Mouse (Mus musculus): ENCODE results near the gene Fbxl21. TPM values are rescaled to one million over a fixed set of nuclear protein-coding genes. Genes with fewer than 3 reads are reported as not detected.
A peak's percentile ranks its signal among the peaks of the same experiment; 100 is the strongest.

Gene Fbxl21
- 3.0 and 4.4 TPM in 2 replicates for polyA plus RNA-seq (2015; fragmentation: Nextera tagmentation; extraction: Ambion mirVana)

GRCm38 (mm10) chr13:56522081-56522820, at the start of gene Fbxl21:
TSS of gene Fbxl21 (plus strand) at chr13:56522472.
- Histone ChIP-seq H3K9ac (replicated peaks) (peak within 1 kb of the TSS; percentile 65), H3K4me2 (peak within 1 kb of the TSS; percentile 94), H3K4me3 (replicated peaks) (peak within 1 kb of the TSS; percentile 76), H3K27me3 (replicated peaks) (no peaks in the 10 kb centered on the region), H3K36me3 (no peaks in the 10 kb centered on the region), H3K27ac (replicated peaks) (peak within 1 kb of the TSS; percentile 61), H3K9me3 (replicated peaks) (no peaks in the 10 kb centered on the region), H3K4me1 (peaks cover 5% of the 10 kb centered on the region; the same call in 1 of the 2 replicates)
- WGBS: 1% methylated on average over 56 of the region's 56 CpGs
- peak; percentile 99 for ATAC-seq (ENCODE audit: low FRiP score)

- ATAC-seq (ENCODE audit: low FRiP score): no peak
- peaks cover 10% of the 10 kb centered on the region for H3K4me1 ChIP-seq
- H3K9ac ChIP-seq (replicated peaks): no peak overlapping the region
- no peaks in the 10 kb centered on the region for H3K27me3 ChIP-seq (replicated peaks)
- H3K4me3 ChIP-seq (replicated peaks): no peak overlapping the region
- WGBS: 95% methylated on average over 9 of the region's 9 CpGs
- H3K36me3 ChIP-seq: no peaks in the 10 kb centered on the region
- no peak overlapping the region for H3K27ac ChIP-seq (replicated peaks)
- no peak overlapping the region for H3K4me2 ChIP-seq
- no peaks in the 10 kb centered on the region for H3K9me3 ChIP-seq (replicated peaks)
Measured at GRCm38 (mm10) chr13:56472661-56473060, 49.6 kb upstream of the Fbxl21 start.

GRCm38 (mm10) chr13:56475363-56475762, 46.9 kb upstream of the Fbxl21 start:
- Histone ChIP-seq H3K9ac (replicated peaks) (no peak overlapping the region), H3K9me3 (replicated peaks) (no peaks in the 10 kb centered on the region), H3K4me2 (no peak overlapping the region), H3K27me3 (replicated peaks) (no peaks in the 10 kb centered on the region), H3K4me3 (replicated peaks) (no peak overlapping the region), H3K4me1 (peaks cover 10% of the 10 kb centered on the region), H3K27ac (replicated peaks) (no peak overlapping the region), H3K36me3 (no peaks in the 10 kb centered on the region)
- ATAC-seq (ENCODE audit: low FRiP score): peak; percentile 57
- WGBS: 36% methylated on average over 4 of the region's 4 CpGs

GRCm38 (mm10) chr13:56476790-56477189, 45.5 kb upstream of the Fbxl21 start:
- H3K4me2 ChIP-seq: no peak overlapping the region
- peaks cover 3% of the 10 kb centered on the region for H3K4me1 ChIP-seq
- H3K27ac ChIP-seq (replicated peaks): no peak overlapping the region
- no peak overlapping the region for H3K4me3 ChIP-seq (replicated peaks)
- ATAC-seq (ENCODE audit: low FRiP score): no peak
- H3K9ac ChIP-seq (replicated peaks): no peak overlapping the region
- no peaks in the 10 kb centered on the region for H3K9me3 ChIP-seq (replicated peaks)
- 78% methylated on average over 5 of the region's 5 CpGs for WGBS
- H3K27me3 ChIP-seq (replicated peaks): no peaks in the 10 kb centered on the region
- no peaks in the 10 kb centered on the region for H3K36me3 ChIP-seq

- H3K9ac ChIP-seq (replicated peaks): no peak overlapping the region
- no peaks in the 10 kb centered on the region for H3K27me3 ChIP-seq (replicated peaks)
- no peak for ATAC-seq (ENCODE audit: low FRiP score)
- no peaks in the 10 kb centered on the region for H3K9me3 ChIP-seq (replicated peaks)
- H3K27ac ChIP-seq (replicated peaks): no peak overlapping the region
- no peaks in the 10 kb centered on the region for H3K36me3 ChIP-seq
- no peak overlapping the region for H3K4me2 ChIP-seq
- H3K4me3 ChIP-seq (replicated peaks): no peak overlapping the region
- no peaks in the 10 kb centered on the region for H3K4me1 ChIP-seq
- 69% methylated on average over 6 of the region's 6 CpGs for WGBS
Measured at GRCm38 (mm10) chr13:56477271-56477670, 45.0 kb upstream of the Fbxl21 start.

GRCm38 (mm10) chr13:56478027-56478426, 44.2 kb upstream of the Fbxl21 start:
- no peak for ATAC-seq (ENCODE audit: low FRiP score)
- Histone ChIP-seq H3K9me3 (replicated peaks) (no peaks in the 10 kb centered on the region), H3K27ac (replicated peaks) (no peak overlapping the region), H3K27me3 (replicated peaks) (no peaks in the 10 kb centered on the region), H3K4me3 (replicated peaks) (no peak overlapping the region), H3K4me2 (no peak overlapping the region), H3K9ac (replicated peaks) (no peak overlapping the region), H3K4me1 (no peaks in the 10 kb centered on the region), H3K36me3 (no peaks in the 10 kb centered on the region)
- WGBS: 79% methylated on average over 6 of the region's 6 CpGs

- Histone ChIP-seq H3K27ac (replicated peaks) (no peak within 1 kb of the TSS), H3K27me3 (replicated peaks) (no peaks in the 10 kb centered on the region), H3K9ac (replicated peaks) (no peak within 1 kb of the TSS), H3K4me3 (replicated peaks) (no peak within 1 kb of the TSS), H3K36me3 (no peaks in the 10 kb centered on the region), H3K4me2 (no peak within 1 kb of the TSS), H3K4me1 (no peaks in the 10 kb centered on the region), H3K9me3 (replicated peaks) (no peaks in the 10 kb centered on the region)
- 87% methylated on average over 3 of the region's 3 CpGs for WGBS
- no peak for ATAC-seq (ENCODE audit: low FRiP score)
Measured at GRCm38 (mm10) chr13:56482146-56482545, 40.1 kb upstream of the Fbxl21 start, which contains the start of gene Il9. TSS of gene Il9 (minus strand) at chr13:56482246.

- no peak overlapping the region for H3K9ac ChIP-seq (replicated peaks)
- WGBS: 78% methylated on average over 5 of the region's 5 CpGs
Measured at GRCm38 (mm10) chr13:56488012-56488411, 34.3 kb upstream of the Fbxl21 start.

GRCm38 (mm10) chr13:56494440-56494839, 27.8 kb upstream of the Fbxl21 start:
- Histone ChIP-seq H3K27ac (replicated peaks) (no peak overlapping the region), H3K36me3 (no peaks in the 10 kb centered on the region), H3K4me2 (no peak overlapping the region), H3K4me1 (no peaks in the 10 kb centered on the region), H3K27me3 (replicated peaks) (no peaks in the 10 kb centered on the region), H3K4me3 (replicated peaks) (no peak overlapping the region), H3K9me3 (replicated peaks) (no peaks in the 10 kb centered on the region), H3K9ac (replicated peaks) (no peak overlapping the region)
- 26% methylated on average over 3 of the region's 3 CpGs for WGBS
- no peak for ATAC-seq (ENCODE audit: low FRiP score)

More at GRCm38 (mm10) chr13:56488012-56488411, 34.3 kb upstream of the Fbxl21 start:
- no peaks in the 10 kb centered on the region for H3K9me3 ChIP-seq (replicated peaks)
- no peaks in the 10 kb centered on the region for H3K36me3 ChIP-seq
- H3K27me3 ChIP-seq (replicated peaks): no peaks in the 10 kb centered on the region
- no peak overlapping the region for H3K4me2 ChIP-seq
- H3K27ac ChIP-seq (replicated peaks): no peak overlapping the region
- no peaks in the 10 kb centered on the region for H3K4me1 ChIP-seq
- ATAC-seq (ENCODE audit: low FRiP score): no peak
- no peak overlapping the region for H3K4me3 ChIP-seq (replicated peaks)

GRCm38 (mm10) chr13:56500132-56500531, 22.1 kb upstream of the Fbxl21 start:
- H3K36me3 ChIP-seq: no peaks in the 10 kb centered on the region
- H3K9me3 ChIP-seq (replicated peaks): no peaks in the 10 kb centered on the region
- H3K27me3 ChIP-seq (replicated peaks): no peaks in the 10 kb centered on the region
- no peaks in the 10 kb centered on the region for H3K4me1 ChIP-seq
- no peak overlapping the region for H3K4me2 ChIP-seq
- 71% methylated on average over 3 of the region's 3 CpGs for WGBS
- H3K27ac ChIP-seq (replicated peaks): no peak overlapping the region
- no peak for ATAC-seq (ENCODE audit: low FRiP score)
- no peak overlapping the region for H3K9ac ChIP-seq (replicated peaks)
- H3K4me3 ChIP-seq (replicated peaks): no peak overlapping the region

- Histone ChIP-seq H3K4me1 (no peaks in the 10 kb centered on the region), H3K4me3 (replicated peaks) (no peak overlapping the region), H3K36me3 (no peaks in the 10 kb centered on the region), H3K4me2 (no peak overlapping the region), H3K9ac (replicated peaks) (no peak overlapping the region), H3K27ac (replicated peaks) (no peak overlapping the region), H3K9me3 (replicated peaks) (no peaks in the 10 kb centered on the region), H3K27me3 (replicated peaks) (no peaks in the 10 kb centered on the region)
- WGBS: 88% methylated on average over 8 of the region's 8 CpGs
- no peak for ATAC-seq (ENCODE audit: low FRiP score)
Measured at GRCm38 (mm10) chr13:56500636-56501035, 21.6 kb upstream of the Fbxl21 start.

- no peaks in the 10 kb centered on the region for H3K9me3 ChIP-seq (replicated peaks)
- H3K4me3 ChIP-seq (replicated peaks): no peak overlapping the region
- H3K9ac ChIP-seq (replicated peaks): no peak overlapping the region
- no peaks in the 10 kb centered on the region for H3K4me1 ChIP-seq
- no peaks in the 10 kb centered on the region for H3K27me3 ChIP-seq (replicated peaks)
- no peak overlapping the region for H3K27ac ChIP-seq (replicated peaks)
- no peak for ATAC-seq (ENCODE audit: low FRiP score)
- WGBS: 78% methylated on average over 6 of the region's 6 CpGs
- no peak overlapping the region for H3K4me2 ChIP-seq
- H3K36me3 ChIP-seq: no peaks in the 10 kb centered on the region
Measured at GRCm38 (mm10) chr13:56501866-56502420, 20.3 kb upstream of the Fbxl21 start.

Data from neural tube, embryonic 15.5 days (tissue).